Mouse (Mus musculus) neural tube, embryonic 11.5 days (tissue): ENCODE results near the gene Il17d. TPM values are rescaled to one million over a fixed set of nuclear protein-coding genes. Genes with fewer than 3 reads are reported as not detected.

Source experiments
- ATAC-seq: fragments of 200-750 bp; cut with Nextera tagmentation; 2 replicates; pipeline ENCODE4 v1.8.0; 2017; ENCODE audit warnings: moderate number of reproducible peaks, mild to moderate bottlenecking, moderate TSS enrichment, moderate library complexity; ENCODE audit not compliant: insufficient read depth, low FRiP score, low TSS enrichment
- DNase-seq: peaks from one replicate; pipeline ENCODE4 v3.0.0-alpha.2; 2015; ENCODE audit warnings: low spot score
- H3K27ac ChIP-seq: fragments of 300-500 bp; sonication (generic); 2 replicates; pipeline ENCODE4 v1.5.1; 2014; ENCODE audit warnings: low read depth, mild to moderate bottlenecking, low read length
- H3K27me3 ChIP-seq: fragments of 300-500 bp; sonication (generic); 2 replicates; pipeline ENCODE4 v1.6.1; 2014; ENCODE audit warnings: mild to moderate bottlenecking, low read length, mixed read lengths; ENCODE audit not compliant: control insufficient read depth, insufficient read depth
- H3K36me3 ChIP-seq: fragments of 300-500 bp; sonication (generic); 2 replicates; pipeline ENCODE4 v1.6.1; 2014; ENCODE audit warnings: mild to moderate bottlenecking, low read length, moderate library complexity, mixed read lengths; ENCODE audit not compliant: control insufficient read depth, insufficient read depth
- H3K4me1 ChIP-seq: fragments of 300-500 bp; sonication (generic); 2 replicates; pipeline ENCODE4 v1.6.1; 2014; ENCODE audit warnings: low read length, mixed read lengths; ENCODE audit not compliant: control insufficient read depth, insufficient read depth
- H3K4me2 ChIP-seq: fragments of 300-500 bp; sonication (generic); 2 replicates; pipeline ENCODE4 v1.6.1; 2014; ENCODE audit warnings: low read depth, mild to moderate bottlenecking, moderate library complexity
- H3K4me3 ChIP-seq: fragments of 300-500 bp; sonication (generic); 2 replicates; pipeline ENCODE4 v1.5.1; 2014; ENCODE audit warnings: low read depth, low read length
- H3K9ac ChIP-seq: fragments of 300-500 bp; sonication (generic); 2 replicates; pipeline ENCODE4 v1.6.1; 2014; ENCODE audit warnings: mild to moderate bottlenecking, low read length
- H3K9me3 ChIP-seq: fragments of 300-500 bp; sonication (generic); 2 replicates; pipeline ENCODE4 v1.6.1; 2016; ENCODE audit warnings: low read length; ENCODE audit not compliant: control insufficient read depth
- WGBS: fragments of 180-500 bp; shearing (Covaris S2); extraction: QIAGEN DNeasy Blood & Tissue Kit; methylation state at CpG from one replicate; pipeline ENCODE4 v1.1.7; 2014; 5-methylcytosine and 5-hydroxymethylcytosine counted together
- polyA plus RNA-seq: library from polyadenylated mRNA; unstranded; fragments of >200 nt; fragmentation: Nextera tagmentation; extraction: Ambion mirVana; gene quantifications from 2 replicates; pipeline ENCODE4 v1.2.1, GENCODE M21; 2014

Il17d gene
- polyA plus RNA-seq, 1 experiment from 2014 or later = 0.48 TPM

DNA sequence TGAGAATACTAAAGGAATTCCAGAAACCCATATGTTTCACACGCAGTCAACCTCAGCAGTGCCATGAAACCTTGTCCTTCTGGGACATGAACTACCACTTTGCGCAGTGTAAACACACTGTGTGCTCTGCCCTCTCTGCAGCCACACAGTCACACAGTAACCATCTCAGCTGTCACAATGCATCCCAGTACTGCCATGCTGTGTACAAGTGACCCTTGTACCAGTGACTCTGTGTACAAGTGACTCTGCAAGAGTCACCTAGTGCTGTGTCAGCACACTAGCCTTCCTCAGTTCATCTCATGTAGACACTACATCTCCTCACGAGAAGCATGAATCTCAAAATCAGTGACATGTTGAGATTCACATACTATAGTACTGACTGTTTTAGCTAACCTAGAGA lies 8.0 kb downstream of the Il17d start:
- Histone ChIP-seq H3K9ac (no peak overlapping the region), H3K4me2 (no peak overlapping the region), H3K9me3 (no peaks in the 10 kb centered on the region), H3K4me1 (peaks cover 13% of the 10 kb centered on the region), H3K36me3 (no peaks in the 10 kb centered on the region), H3K27me3 (peaks cover 4% of the 10 kb centered on the region), H3K4me3 (no peak overlapping the region), H3K27ac (no peak overlapping the region)
- DNase-seq (no peak), ATAC-seq (no peak)
- WGBS = 85% methylated on average over 3 of the region's 3 CpGs

DNA sequence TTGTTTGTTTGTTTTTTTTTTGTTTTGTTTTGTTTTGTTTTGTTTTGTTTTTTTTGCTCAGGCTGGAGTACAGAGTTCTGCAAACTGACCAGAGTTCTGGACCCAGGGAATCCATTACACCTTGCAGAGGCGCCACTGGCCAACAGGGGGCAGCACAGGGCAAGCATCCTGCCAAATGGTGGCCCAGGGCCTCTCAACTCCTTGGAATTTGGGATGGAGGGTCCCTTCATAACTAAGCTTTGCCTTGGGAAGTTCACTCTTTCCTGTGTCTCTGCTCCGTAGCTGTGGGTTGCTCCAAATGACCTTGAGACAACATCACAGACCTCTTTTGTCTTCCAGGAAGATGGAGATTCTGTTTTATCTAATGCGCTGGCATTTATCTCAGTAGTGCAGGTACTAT lies 8.6 kb downstream of the Il17d start:
- Histone ChIP-seq H3K27ac (no peak overlapping the region), H3K9ac (no peak overlapping the region), H3K4me2 (no peak overlapping the region), H3K27me3 (peaks cover 4% of the 10 kb centered on the region), H3K9me3 (no peaks in the 10 kb centered on the region), H3K36me3 (no peaks in the 10 kb centered on the region), H3K4me1 (peaks cover 14% of the 10 kb centered on the region), H3K4me3 (no peak overlapping the region)
- no peak for ATAC-seq
- WGBS = 33% methylated on average over 3 of the region's 3 CpGs
- DNase-seq = peak; percentile 53

DNA sequence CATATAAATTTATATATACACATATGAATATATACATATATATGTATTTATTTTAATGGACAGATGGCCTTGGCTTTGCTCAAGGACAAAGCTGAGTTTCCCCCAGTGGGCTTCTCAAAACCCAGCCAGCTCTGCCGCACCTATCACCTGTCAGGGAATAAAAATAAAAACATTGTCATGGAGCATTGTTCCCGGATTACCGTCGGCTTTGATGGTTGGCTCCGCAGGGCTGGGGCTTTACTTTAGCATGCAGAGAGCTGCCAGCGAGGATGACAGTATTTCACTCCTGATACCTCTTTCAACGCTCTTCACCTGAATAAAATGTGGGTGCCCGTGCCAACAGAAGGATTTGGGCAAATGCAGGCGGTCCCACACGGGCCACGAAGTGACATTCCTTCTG lies 9.3 kb downstream of the Il17d start:
- DNase-seq (no peak), ATAC-seq (no peak)
- Histone ChIP-seq H3K4me1 (peaks cover 14% of the 10 kb centered on the region), H3K36me3 (no peaks in the 10 kb centered on the region), H3K4me2 (no peak overlapping the region), H3K9ac (no peak overlapping the region), H3K27ac (no peak overlapping the region), H3K27me3 (peaks cover 4% of the 10 kb centered on the region), H3K9me3 (no peaks in the 10 kb centered on the region), H3K4me3 (no peak overlapping the region)
- WGBS = 13% methylated on average over 11 of the region's 11 CpGs

DNA sequence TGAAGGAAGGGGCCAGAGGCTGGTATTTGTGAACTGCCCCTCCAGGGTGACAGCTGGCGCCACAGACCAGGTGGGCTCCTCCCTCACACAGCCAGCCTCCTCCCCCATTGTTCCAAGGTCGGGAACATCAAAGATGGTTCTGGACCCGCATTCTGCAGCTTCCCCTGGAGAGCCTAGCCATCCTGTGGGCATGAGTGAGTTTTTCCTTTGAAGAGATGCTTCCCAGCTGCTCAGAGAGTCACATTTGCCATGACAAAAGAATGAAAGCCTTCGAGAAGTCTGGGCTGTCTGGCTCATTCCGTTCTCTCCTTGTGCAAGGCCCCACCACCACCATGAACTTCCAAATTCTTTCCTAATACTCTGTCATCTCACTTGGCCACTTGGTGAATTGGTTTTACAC lies 9.8 kb downstream of the Il17d start:
- no peak for DNase-seq
- H3K4me3 ChIP-seq = no peak overlapping the region
- no peaks in the 10 kb centered on the region for H3K36me3 ChIP-seq
- no peak overlapping the region for H3K4me2 ChIP-seq
- WGBS = 6% methylated on average over 5 of the region's 5 CpGs
- peaks cover 4% of the 10 kb centered on the region for H3K27me3 ChIP-seq
- H3K9me3 ChIP-seq = no peaks in the 10 kb centered on the region
- peaks cover 14% of the 10 kb centered on the region for H3K4me1 ChIP-seq
- H3K27ac ChIP-seq = no peak overlapping the region
- H3K9ac ChIP-seq = no peak overlapping the region
- ATAC-seq = no peak

DNA sequence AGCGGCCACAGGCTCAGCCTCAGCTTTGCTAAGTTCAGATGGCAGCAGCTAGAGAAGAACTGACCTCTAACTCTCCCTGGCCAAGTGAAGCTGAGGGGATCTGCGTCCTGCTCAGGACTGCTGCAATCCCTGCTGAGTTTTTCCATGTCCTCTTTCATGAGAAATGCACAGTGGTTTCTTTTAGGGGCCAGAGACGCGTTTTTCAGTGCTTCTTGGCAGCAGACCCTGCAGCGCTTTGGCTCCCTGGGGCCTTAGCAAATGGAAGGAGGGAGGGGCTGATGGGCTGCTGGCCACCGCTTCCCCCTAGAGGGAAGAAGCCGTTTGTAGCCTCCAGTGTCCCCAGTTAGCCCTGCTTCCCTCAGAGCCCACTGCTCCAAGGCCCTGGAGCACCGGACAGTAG lies 10.4 kb downstream of the Il17d start:
- Histone ChIP-seq H3K4me1 (peaks cover 11% of the 10 kb centered on the region), H3K9ac (no peak overlapping the region), H3K27me3 (peaks cover 4% of the 10 kb centered on the region), H3K27ac (no peak overlapping the region), H3K9me3 (no peaks in the 10 kb centered on the region), H3K4me3 (no peak overlapping the region), H3K4me2 (no peak overlapping the region), H3K36me3 (no peaks in the 10 kb centered on the region)
- peak; percentile 23 for DNase-seq
- WGBS = 8% methylated on average over 8 of the region's 8 CpGs
- no peak for ATAC-seq

DNA sequence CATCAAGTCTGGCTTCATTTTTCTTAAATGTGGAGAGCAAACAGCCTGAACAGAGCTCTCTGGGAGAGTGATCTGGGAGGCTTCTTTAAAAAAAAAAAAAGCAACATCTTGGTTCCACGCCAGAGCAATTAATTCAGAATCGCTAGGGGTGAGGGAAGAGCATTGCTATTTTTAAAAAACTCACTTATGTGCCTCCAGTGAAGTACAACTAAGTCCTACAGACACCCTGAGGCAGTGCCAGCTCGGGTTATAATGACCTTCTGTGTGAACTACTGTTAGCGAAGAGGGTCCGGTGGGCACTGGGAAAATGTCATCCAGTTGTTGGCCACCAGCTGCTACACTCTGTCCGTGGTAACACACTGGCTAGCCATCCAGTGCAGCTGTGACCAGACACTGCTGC lies 11.1 kb downstream of the Il17d start:
- no peak overlapping the region for H3K27ac ChIP-seq
- peaks cover 11% of the 10 kb centered on the region for H3K4me1 ChIP-seq
- H3K36me3 ChIP-seq = no peaks in the 10 kb centered on the region
- no peak overlapping the region for H3K4me2 ChIP-seq
- ATAC-seq = no peak
- H3K27me3 ChIP-seq = peaks cover 4% of the 10 kb centered on the region
- H3K9me3 ChIP-seq = no peaks in the 10 kb centered on the region
- DNase-seq = no peak
- WGBS = 83% methylated on average over 6 of the region's 6 CpGs
- H3K4me3 ChIP-seq = no peak overlapping the region
- H3K9ac ChIP-seq = no peak overlapping the region

DNA sequence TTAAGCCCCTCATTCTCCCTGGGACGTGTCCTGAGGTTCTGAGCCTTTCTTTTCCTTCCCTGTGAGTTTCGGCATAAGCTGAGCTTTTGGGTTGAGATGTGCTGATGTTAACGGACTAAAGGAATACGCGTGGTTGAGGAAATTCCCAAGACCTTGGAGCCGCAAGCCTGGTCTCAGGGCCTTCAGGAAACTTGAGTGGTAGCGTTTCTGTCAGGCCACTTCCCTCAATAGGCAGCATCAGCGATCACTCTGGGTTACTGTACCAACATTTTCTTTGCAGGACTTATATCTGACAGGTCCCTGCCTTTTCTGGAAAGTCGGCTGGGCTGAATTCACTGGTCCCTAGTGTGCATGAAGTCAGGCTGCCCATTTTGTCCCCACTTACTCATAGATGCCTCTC lies 12.2 kb downstream of the Il17d start:
- Histone ChIP-seq H3K9ac (no peak overlapping the region), H3K36me3 (no peaks in the 10 kb centered on the region), H3K4me3 (no peak overlapping the region), H3K27ac (no peak overlapping the region), H3K4me1 (peaks cover 11% of the 10 kb centered on the region), H3K9me3 (no peaks in the 10 kb centered on the region), H3K4me2 (no peak overlapping the region), H3K27me3 (peaks cover 4% of the 10 kb centered on the region)
- DNase-seq (no peak), ATAC-seq (no peak)
- WGBS = 44% methylated on average over 9 of the region's 9 CpGs

DNA sequence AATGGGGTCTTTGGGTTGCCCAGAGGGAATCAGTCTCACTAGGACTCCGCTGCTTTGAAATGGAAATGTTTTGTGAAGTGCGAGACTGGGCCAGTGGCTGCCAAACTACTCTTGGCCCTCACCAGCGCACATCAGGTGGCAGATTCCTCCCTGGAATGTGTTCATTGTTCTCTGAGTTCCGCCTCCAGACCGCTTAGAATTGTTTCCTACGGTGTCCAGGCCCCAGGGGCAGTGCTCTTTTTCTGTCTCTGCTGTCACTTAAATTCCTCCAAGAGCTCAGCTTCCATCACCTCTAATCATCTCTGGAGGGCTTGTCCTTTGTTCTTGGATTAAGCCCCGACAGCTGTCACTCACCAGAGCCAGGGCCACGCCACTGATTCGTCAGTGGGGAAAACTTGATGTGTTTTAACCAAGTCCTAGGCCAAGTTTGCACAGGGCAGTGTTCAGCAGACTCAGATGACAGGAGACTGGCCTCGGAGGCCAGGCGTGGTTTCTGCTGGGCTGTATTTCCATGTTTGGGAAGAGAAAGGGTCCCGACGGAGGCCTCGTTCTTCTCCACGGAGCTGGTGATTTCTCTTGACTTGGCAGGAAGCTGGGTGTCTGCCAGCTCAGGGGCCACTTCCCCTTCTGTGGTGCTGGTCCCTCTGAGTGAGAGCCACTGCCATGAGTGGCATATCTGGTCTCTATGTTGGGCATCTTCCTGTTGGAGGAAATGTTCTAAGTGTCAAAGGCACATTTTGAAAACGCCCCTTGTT lies 12.9 kb downstream of the Il17d start:
- 15% methylated on average over 16 of the region's 16 CpGs for WGBS
- H3K4me3 ChIP-seq = no peak overlapping the region

DNA sequence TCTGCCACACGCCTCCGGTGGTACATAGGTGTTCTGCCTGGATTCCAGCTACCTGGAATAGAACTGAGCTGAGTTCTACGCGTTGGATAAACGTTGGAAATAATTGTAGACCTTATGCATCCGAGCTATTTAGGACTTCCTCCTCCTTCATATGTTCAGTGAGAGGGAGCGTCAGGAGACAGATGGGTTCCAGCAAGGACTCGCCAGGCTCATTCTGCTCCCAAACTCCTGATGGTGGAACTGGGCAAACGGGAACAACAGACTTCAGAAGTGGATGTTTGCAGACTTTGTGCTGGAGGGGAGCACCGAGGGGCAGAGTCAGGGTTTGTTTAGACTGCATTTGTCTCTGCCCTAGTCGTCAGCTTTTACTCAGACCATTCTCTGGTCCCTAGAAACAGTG lies 16.1 kb downstream of the Il17d start:
- H3K4me3 ChIP-seq = no peak overlapping the region
- H3K4me1 ChIP-seq = 0 out of 2 replicates have a peak, but pooled peaks cover 6% of the 10 kb centered on the region
- no peak for DNase-seq
- no peaks in the 10 kb centered on the region for H3K9me3 ChIP-seq
- ATAC-seq = no peak
- WGBS = 85% methylated on average over 11 of the region's 11 CpGs
- H3K27ac ChIP-seq = no peak overlapping the region
- H3K9ac ChIP-seq = no peak overlapping the region
- no peaks in the 10 kb centered on the region for H3K27me3 ChIP-seq
- no peak overlapping the region for H3K4me2 ChIP-seq
- no peaks in the 10 kb centered on the region for H3K36me3 ChIP-seq

More for the DNA sequence above, 12.9 kb downstream of the Il17d start:
- H3K9ac ChIP-seq = no peak overlapping the region; the same call in 1 of the 2 replicates
- H3K27ac ChIP-seq = no peak overlapping the region
- H3K4me1 ChIP-seq = peaks cover 11% of the 10 kb centered on the region
- ATAC-seq (no peak), DNase-seq (no peak)
- peaks cover 4% of the 10 kb centered on the region for H3K27me3 ChIP-seq
- no peaks in the 10 kb centered on the region for H3K36me3 ChIP-seq
- no peaks in the 10 kb centered on the region for H3K9me3 ChIP-seq
- H3K4me2 ChIP-seq = no peak overlapping the region
